Mouse (Mus musculus): ENCODE measurements at regions not wholly inside any gene's neighbourhood (a gene's known extent, or its start where the extent isn't known, plus 50 kb on each side); places are given as distances from the start of the nearest gene placed in this dataset.
A peak's percentile ranks its signal among the peaks of the same experiment; 100 is the strongest.

- DNase-seq (ENCODE audit: low spot score in 2 of 2), result no peak
Observed at GRCm38 (mm10) chr19:60148313-60148965, 78.1 kb downstream of the Fam204a start.

GRCm38 (mm10) chr19:60146451-60147190 lies 79.9 kb downstream of the Fam204a start:
- DNase-seq (ENCODE audit: low spot score in 2 of 2), result no peak

DNA sequence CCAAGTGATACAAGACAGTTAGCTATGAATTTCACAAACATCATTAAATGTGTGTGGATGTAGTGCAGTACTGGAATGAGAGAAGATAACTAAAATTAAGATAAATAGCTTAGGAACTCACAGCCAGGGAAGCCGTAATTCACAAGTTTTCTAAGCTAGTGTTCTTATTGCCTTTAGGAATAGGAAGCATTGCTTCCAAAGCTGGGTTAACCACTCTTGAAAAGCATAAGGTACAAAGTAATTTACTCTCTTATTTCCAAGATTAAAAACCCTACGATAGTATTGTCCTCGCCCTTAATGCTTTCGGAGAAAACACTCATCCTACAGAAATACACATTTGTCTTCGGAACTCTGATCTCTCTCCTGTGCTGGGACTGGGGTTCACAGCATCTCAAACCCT lies 81.3 kb downstream of the Fam204a start:
- no peak for DNase-seq (ENCODE audit: low spot score in 2 of 2)

GRCm38 (mm10) chr19:60144336-60144989 lies 82.0 kb downstream of the Fam204a start:
- DNase-seq (ENCODE audit: low spot score in 2 of 2), result peak; percentile 69 to 80

DNA sequence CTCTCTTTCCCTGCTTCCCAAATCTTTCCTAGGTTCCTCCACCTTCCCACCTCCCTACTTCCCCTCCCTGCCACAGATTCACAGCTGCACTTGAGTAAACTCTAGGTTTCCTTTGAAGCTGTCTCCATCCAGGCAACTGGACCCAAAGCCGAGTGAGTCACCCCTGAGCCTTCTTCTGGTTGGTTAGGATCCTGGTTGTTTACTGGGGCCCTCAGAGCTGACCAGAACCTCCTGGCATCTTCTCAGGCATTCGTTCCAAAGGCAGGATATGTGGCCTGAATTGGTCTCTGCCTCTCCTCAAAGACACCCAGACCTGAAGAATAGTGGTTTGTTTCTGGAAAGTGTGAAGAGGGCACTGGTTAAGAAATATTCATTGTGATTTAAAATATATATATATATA lies 87.6 kb downstream of the Fam204a start:
- DNase-seq (ENCODE audit: low spot score in 2 of 2), result no peak

GRCm38 (mm10) chr19:60136491-60136890 lies 90.0 kb downstream of the Fam204a start:
- no peak for DNase-seq (ENCODE audit: low spot score in 2 of 2)

- DNase-seq (ENCODE audit: low spot score in 2 of 2), result no peak
Observed at GRCm38 (mm10) chr19:60134447-60135328, 91.8 kb downstream of the Fam204a start.

- DNase-seq (ENCODE audit: low spot score in 2 of 2), result no peak
Observed at GRCm38 (mm10) chr19:60129635-60130034, 96.9 kb downstream of the Fam204a start.

DNA sequence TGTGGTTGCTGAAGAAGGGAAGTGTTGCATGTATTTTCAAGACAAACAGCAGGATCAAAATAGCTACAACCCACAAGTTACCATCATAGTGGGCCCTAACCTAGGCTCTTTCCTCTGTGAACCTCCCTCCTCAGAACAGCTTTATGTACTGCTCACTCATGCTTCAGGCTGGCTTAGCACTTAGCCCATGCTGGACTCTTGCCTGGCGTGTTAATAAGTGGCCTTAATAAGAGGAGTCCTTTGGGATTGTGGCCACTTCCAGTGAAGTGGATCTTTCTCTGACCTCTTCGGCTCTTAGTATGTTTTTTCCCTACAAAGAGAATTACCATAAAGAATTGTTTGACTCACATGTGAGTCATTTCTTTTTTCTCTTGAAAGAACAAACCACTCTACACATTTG lies 101.9 kb downstream of the Fam204a start:
- no peak for DNase-seq (ENCODE audit: low spot score in 2 of 2)

GRCm38 (mm10) chr19:60120917-60121316 lies 105.6 kb downstream of the Fam204a start:
- DNase-seq (ENCODE audit: low spot score in 2 of 2), result no peak

- no peak for DNase-seq (ENCODE audit: low spot score in 2 of 2)
Observed at GRCm38 (mm10) chr19:60119051-60119450, 107.5 kb downstream of the Fam204a start.

- DNase-seq (ENCODE audit: low spot score in 2 of 2), result no peak
Observed at GRCm38 (mm10) chr19:60113666-60114388, 112.7 kb downstream of the Fam204a start.

DNA sequence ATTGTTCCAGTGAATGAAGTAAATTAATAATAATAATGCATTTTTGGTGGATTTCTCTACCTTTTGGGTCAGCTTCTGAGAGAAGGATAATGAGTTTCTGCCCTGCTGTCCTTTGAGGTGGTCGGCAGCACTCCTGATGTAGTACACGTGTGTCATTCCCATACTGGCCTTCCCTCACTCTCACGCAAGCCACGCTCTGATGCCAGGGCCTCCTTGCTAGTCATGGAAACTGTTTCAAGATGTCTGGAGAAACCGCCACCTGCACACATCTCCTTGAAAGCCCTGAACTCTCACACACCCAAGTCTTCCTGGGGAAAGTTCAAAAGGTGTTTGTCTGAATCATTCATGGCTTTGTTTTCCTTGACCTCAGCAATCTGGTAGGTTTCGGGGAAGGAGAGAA lies 116.2 kb downstream of the Fam204a start:
- no peak for DNase-seq (ENCODE audit: low spot score in 2 of 2)

- DNase-seq (ENCODE audit: low spot score in 2 of 2), result no peak
Observed at GRCm38 (mm10) chr19:60109488-60109887, 117.0 kb downstream of the Fam204a start.

GRCm38 (mm10) chr19:60097915-60098314 lies 128.6 kb downstream of the Fam204a start:
- DNase-seq (ENCODE audit: low spot score in 2 of 2), result no peak

DNA sequence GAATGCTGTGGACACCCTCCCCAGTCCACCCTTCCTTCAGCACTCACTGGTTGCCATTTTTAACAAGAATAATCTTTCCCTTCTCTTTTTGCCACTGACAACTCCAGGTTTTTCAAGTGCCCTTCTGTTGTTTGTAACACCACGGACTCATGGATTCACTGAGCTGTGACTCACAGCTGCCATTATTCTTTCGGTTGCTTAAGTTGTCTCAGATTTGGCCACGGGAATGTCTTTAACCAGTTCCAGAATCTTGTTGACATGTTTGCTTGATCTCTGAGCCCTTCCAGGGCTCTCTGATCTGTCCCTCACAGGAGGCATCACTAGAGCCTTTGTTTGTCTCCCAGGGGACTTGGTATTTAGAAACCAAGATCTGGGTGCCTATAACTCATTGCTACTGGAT lies 131.5 kb upstream of the Rab11fip2 start:
- DNase-seq (ENCODE audit: low spot score in 2 of 2), result no peak

DNA sequence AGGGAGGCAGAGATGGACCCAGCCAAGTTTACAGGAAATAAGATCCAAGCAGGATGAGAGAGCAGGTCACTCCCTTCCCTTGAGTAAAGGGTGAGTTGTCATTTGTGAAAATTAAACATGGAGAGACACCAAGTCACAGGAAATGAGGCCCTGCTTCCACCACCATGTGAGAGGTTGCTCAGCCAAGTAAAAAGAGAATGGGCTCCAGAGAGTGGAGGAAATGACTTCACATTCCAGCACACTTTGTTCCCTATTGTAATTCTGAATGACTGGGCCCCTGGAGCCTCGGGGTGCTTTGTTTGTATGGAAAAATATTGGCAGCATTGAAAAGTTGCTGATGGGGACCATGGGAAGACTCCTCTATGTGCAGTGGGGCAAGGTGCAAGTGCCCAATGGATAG lies 129.9 kb upstream of the Rab11fip2 start:
- DNase-seq (ENCODE audit: low spot score in 2 of 2), result no peak

DNA sequence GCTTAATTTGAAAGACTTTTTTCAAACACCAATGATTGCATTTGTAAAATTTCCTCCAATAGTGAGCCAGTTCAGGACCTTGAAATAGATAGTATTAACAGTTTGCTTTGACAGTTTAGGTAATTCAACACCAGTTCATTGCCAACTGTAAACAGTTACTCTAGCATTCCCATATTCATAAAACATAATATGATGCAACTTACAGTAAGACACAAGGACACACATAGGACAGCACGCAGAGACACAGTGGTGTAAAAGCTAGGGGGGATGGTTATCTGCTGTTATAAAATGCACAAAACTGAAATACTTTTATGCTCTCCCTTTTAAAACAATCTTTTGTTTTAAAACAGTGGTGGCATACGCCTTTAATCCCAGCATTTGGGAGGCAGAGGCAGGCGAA lies 122.7 kb upstream of the Rab11fip2 start:
- DNase-seq (ENCODE audit: low spot score in 2 of 2), result no peak

- DNase-seq (ENCODE audit: low spot score in 2 of 2), result no peak
Observed at GRCm38 (mm10) chr19:60055121-60055874, 111.8 kb upstream of the Rab11fip2 start.

GRCm38 (mm10) chr19:60051151-60051550 lies 107.7 kb upstream of the Rab11fip2 start:
- no peak for DNase-seq (ENCODE audit: low spot score in 2 of 2)

DNA sequence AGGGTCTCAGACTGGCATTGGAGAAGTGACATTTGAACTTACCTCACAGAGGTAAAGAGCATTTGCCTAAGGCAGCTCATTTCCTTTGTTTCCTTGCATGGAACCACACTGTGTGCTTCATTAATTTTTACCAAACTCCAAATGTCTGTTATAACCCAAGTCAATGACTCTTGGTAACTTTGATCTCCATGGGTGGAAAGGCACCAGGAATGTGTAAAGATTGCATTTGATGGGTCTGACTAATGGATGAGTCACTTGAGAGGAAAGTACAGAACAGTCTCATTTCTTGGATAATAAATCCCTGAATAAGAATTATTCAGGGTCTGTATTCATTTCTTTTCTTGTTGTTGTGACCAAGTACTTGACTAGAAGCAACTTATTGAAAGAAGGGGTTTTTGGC lies 97.3 kb upstream of the Rab11fip2 start:
- no peak for DNase-seq (ENCODE audit: low spot score in 2 of 2)
